Mouse (Mus musculus) neural tube, embryonic 15.5 days (tissue): ENCODE data around the gene 4933417A18Rik. TPM values are rescaled to one million over a fixed set of nuclear protein-coding genes. Genes with fewer than 3 reads are reported as not detected.
"Not testable (repeated sequence)": the region's sequence is repeated elsewhere in the genome, so short reads cannot be mapped to it uniquely, and the experiment has no call there.

Experiments
- ATAC-seq: fragments of 200-750 bp; cut with Nextera tagmentation; 2 replicates; pipeline ENCODE4 v1.8.0; 2017; ENCODE audit warnings: mild to moderate bottlenecking, moderate TSS enrichment, moderate library complexity; ENCODE audit not compliant: low FRiP score
- H3K27ac ChIP-seq: fragments of 300-500 bp; sonication (generic); replicated peaks from 2 replicates; pipeline ENCODE4 v1.5.1; 2015; ENCODE audit warnings: mild to moderate bottlenecking, inconsistent platforms
- H3K27me3 ChIP-seq: fragments of 300-500 bp; sonication (generic); replicated peaks from 2 replicates; pipeline ENCODE4 v1.6.1; 2015; ENCODE audit warnings: inconsistent platforms
- H3K36me3 ChIP-seq: fragments of 300-500 bp; sonication (generic); 2 replicates; pipeline ENCODE4 v1.6.1; 2015; ENCODE audit warnings: inconsistent platforms
- H3K4me1 ChIP-seq: fragments of 300-500 bp; sonication (generic); 2 replicates; pipeline ENCODE4 v1.6.1; 2015; ENCODE audit warnings: inconsistent platforms
- H3K4me2 ChIP-seq: fragments of 300-500 bp; sonication (generic); 2 replicates; pipeline ENCODE4 v1.6.1; 2015; ENCODE audit warnings: inconsistent platforms, mild to moderate bottlenecking, moderate library complexity
- H3K4me3 ChIP-seq: fragments of 300-500 bp; sonication (generic); replicated peaks from 2 replicates; pipeline ENCODE4 v1.5.1; 2015; ENCODE audit warnings: mild to moderate bottlenecking, inconsistent platforms
- H3K9ac ChIP-seq: fragments of 300-500 bp; sonication (generic); replicated peaks from 2 replicates; pipeline ENCODE4 v1.6.1; 2015; ENCODE audit warnings: mild to moderate bottlenecking, inconsistent platforms
- H3K9me3 ChIP-seq: fragments of 300-500 bp; sonication (generic); replicated peaks from 2 replicates; pipeline ENCODE4 v1.6.1; 2016; ENCODE audit warnings: inconsistent platforms
- WGBS: fragments of 180-500 bp; shearing (Covaris S2); methylation state at CpG from one replicate; pipeline ENCODE4 v1.1.7; 2015; ENCODE audit warnings: mixed read lengths; 5-methylcytosine and 5-hydroxymethylcytosine counted together
- polyA plus RNA-seq: library from polyadenylated mRNA; unstranded; fragments of >200 nt; fragmentation: Nextera tagmentation; extraction: Ambion mirVana; gene quantifications from 2 replicates; pipeline ENCODE4 v1.2.1, GENCODE M21; 2015

Gene 4933417A18Rik
- not detected in 2 replicates for polyA plus RNA-seq

DNA sequence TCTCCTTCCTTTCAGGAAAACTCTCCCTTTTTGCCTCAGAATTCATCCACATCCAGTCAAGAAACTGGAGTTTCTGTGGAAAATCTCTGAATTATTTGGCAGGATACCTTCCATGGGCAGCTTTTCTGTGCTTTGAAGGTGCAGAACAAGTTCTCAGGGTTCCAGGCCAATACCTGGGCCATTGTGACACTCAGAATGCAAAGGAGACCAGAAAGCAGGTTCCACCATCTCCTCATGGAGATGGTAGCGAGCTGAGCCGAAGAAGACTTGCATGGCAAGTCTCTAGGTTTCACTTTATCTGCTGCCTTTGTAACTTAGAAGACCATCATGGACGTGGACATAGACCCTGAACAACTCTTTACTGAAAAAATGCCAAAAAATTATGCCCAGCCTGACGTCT, at the start of gene 4933417A18Rik, which contains the start of gene Fam217a:
TSS of gene 4933417A18Rik (plus strand) at position 200 of the 400 bp plus-strand sequence.
TSS of gene Fam217a (minus strand) at position 101 of the 400 bp plus-strand sequence.
- ATAC-seq, result no peak
- no peaks in the 10 kb centered on the region for H3K4me1 ChIP-seq
- H3K36me3 ChIP-seq, result no peaks in the 10 kb centered on the region
- H3K9me3 ChIP-seq, result no peaks in the 10 kb centered on the region
- H3K27ac ChIP-seq, result no peak within 1 kb of the TSS
- WGBS, result 82% methylated on average over 4 of the region's 4 CpGs
- H3K27me3 ChIP-seq, result no peaks in the 10 kb centered on the region
- H3K9ac ChIP-seq, result no peak within 1 kb of the TSS
- H3K4me3 ChIP-seq, result no peak within 1 kb of the TSS
- no peak within 1 kb of the TSS for H3K4me2 ChIP-seq

DNA sequence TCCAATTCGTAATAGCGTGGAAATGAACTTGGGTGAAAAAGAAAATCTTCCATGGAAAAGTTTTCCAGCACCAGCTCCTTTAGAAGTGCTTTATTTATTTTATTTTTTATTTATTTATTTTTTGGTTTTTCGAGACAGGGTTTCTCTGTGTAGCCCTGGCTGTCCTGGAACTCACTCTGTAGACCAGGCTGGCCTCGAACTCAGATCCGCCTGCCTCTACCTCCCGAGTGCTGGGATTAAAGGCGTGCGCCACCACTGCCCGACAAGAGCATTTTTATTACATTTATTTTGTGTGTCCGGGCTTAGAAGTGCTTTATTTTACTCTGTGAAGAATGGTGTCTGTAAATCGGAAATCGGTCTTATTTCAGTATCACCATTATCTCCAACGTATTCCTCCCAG, 49.5 kb upstream of the 4933417A18Rik start:
- H3K27me3 ChIP-seq, H3K36me3 ChIP-seq, H3K9me3 ChIP-seq: not testable (repeated sequence)
- Histone ChIP-seq H3K4me3 (peak overlapping the region; percentile 83), H3K4me1 (peaks cover 33% of the 10 kb centered on the region), H3K27ac (peak overlapping the region; percentile 95), H3K4me2 (peak overlapping the region; percentile 72), H3K9ac (peak overlapping the region; percentile 83)
- ATAC-seq, result peak; percentile 53; the same call in 1 of the 2 replicates
- 19% methylated on average over 13 of the region's 13 CpGs for WGBS

DNA sequence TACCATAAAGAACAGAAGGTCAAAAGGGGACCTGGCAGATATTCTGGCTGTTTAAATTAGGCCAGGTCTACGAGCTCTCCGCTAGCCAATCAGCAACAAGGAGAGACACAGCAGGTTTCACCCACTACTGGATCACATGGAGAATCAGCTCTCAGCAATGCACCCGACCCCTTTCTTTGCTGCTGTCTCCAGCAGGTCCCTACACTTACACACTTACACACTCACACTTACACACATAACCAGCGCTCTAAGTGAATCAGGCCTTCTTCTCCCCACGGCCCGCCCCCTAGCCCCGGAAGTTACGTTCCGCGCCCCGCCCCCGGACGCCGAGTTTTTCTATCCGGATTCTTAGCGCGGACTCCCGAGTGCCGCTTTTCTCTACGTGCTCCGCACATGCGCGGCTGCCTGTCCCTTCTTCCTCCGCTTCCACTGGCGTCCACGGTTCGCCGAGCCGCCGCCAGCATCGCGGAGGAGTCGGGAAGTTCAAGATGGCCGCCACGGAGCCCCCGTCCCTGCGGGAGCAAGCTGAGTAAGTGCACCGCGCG, 49.0 kb upstream of the 4933417A18Rik start, which contains the start of gene Prpf4b:
TSS of gene Prpf4b (plus strand) at position 137 of the 545 bp plus-strand sequence.
- peaks cover 34% of the 10 kb centered on the region for H3K4me1 ChIP-seq
- no peaks in the 10 kb centered on the region for H3K36me3 ChIP-seq
- peak within 1 kb of the TSS; percentile 72 for H3K4me2 ChIP-seq
- no peaks in the 10 kb centered on the region for H3K27me3 ChIP-seq
- peak within 1 kb of the TSS; percentile 83 for H3K9ac ChIP-seq
- peak within 1 kb of the TSS; percentile 95 for H3K27ac ChIP-seq
- peak within 1 kb of the TSS; percentile 83 for H3K4me3 ChIP-seq
- ATAC-seq, result peak; percentile 87
- WGBS, result under 1% methylated on average over 40 of the region's 40 CpGs
- no peaks in the 10 kb centered on the region for H3K9me3 ChIP-seq

DNA sequence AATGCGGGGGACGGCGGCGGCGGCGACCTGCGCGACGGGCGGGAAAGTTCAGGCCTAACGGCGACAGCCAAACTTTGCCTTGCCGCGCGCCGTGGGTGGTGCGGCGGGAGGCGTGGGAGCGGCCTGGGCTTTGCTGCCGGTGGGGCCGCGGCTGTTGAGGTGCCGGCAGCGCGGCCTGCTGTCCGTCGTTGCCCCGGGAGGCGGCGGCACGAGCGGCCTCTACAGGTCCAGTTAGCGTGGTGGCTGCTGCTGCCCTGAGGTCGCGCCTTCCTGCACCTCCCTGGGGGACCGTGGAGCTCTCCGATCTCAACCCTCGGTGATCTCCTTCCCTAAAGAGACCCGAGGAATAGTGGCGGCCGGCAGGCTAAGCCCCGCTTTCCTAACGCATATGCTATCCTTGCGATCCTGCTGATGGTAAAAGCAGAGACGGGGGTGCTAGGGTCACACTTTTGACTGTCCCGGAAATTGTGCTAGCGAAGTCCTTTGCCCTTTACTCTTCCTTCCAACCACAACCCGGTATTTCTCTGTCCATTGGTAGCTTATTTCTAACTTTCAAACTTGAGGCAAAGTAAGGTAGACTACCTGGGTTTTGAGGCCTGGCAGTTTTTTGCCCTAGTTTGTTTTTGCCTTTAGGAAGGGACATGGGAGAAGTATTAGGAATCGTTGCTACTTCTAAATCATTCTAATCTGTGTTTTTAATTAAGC, 48.3 kb upstream of the 4933417A18Rik start:
- under 1% methylated on average over 49 of the region's 50 CpGs for WGBS
- H3K9me3 ChIP-seq, result no peaks in the 10 kb centered on the region
- H3K27me3 ChIP-seq, result no peaks in the 10 kb centered on the region
- H3K36me3 ChIP-seq, result no peaks in the 10 kb centered on the region
- H3K27ac ChIP-seq, result peak overlapping the region; percentile 95
- H3K4me2 ChIP-seq, result peak overlapping the region; percentile 72
- H3K4me1 ChIP-seq, result peaks cover 34% of the 10 kb centered on the region
- ATAC-seq, result peak; percentile 29
- peak overlapping the region; percentile 83 for H3K9ac ChIP-seq
- peak overlapping the region; percentile 83 for H3K4me3 ChIP-seq

DNA sequence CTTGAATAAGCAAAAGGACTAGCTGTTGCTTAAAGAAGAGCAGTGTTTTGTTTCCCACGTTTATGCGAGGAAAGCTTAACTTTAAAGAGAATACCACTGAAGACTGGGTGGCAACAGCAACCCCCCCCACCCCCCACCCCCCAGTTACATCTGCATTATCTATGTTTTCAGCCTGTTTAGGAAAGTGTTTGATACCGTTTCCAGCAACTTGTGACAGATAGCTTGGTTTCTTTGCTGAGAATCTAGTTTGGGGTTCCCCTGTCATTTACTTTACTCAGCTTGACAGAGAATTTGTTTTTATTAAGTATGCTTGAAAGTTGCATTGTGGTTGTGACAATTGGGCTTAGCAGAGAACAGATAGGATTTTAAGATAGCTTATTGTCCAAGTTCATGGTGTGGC, 47.7 kb upstream of the 4933417A18Rik start:
- WGBS, result 11% methylated on average over 3 of the region's 3 CpGs
- peak overlapping the region; percentile 72 for H3K4me2 ChIP-seq
- H3K4me3 ChIP-seq, result peak overlapping the region; percentile 83
- H3K36me3 ChIP-seq, result no peaks in the 10 kb centered on the region
- H3K27ac ChIP-seq, result no peak overlapping the region
- no peaks in the 10 kb centered on the region for H3K27me3 ChIP-seq
- H3K9me3 ChIP-seq, result no peaks in the 10 kb centered on the region
- no peak for ATAC-seq
- peaks cover 34% of the 10 kb centered on the region for H3K4me1 ChIP-seq
- peak overlapping the region; percentile 83 for H3K9ac ChIP-seq

DNA sequence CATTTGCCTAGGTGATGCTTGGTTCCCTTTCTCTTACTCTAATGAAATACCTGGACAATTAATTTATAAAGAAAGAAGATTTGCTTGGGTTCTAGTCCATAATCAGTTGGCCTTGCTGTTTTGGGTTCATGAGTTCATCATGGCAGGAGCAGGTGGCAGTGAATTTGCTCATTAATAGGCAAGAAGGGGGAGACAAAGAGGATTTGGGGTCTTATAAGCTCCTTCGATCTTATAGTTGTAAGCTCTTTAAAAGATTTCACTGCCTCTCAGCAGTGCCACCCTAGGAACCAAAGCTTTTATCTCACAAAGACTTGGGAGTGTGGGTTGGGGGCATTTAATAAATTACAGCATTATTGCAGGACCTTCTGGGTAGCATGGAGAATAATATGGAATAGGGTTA, 31.3 kb upstream of the 4933417A18Rik start:
- no peaks in the 10 kb centered on the region for H3K4me1 ChIP-seq
- no peak overlapping the region for H3K27ac ChIP-seq
- 80% methylated on average over 1 of the region's 1 CpGs for WGBS
- H3K4me3 ChIP-seq, result no peak overlapping the region
- peaks cover 84% of the 10 kb centered on the region for H3K36me3 ChIP-seq
- ATAC-seq, result no peak
- no peaks in the 10 kb centered on the region for H3K27me3 ChIP-seq
- no peak overlapping the region for H3K9ac ChIP-seq
- H3K4me2 ChIP-seq, result no peak overlapping the region
- no peaks in the 10 kb centered on the region for H3K9me3 ChIP-seq

DNA sequence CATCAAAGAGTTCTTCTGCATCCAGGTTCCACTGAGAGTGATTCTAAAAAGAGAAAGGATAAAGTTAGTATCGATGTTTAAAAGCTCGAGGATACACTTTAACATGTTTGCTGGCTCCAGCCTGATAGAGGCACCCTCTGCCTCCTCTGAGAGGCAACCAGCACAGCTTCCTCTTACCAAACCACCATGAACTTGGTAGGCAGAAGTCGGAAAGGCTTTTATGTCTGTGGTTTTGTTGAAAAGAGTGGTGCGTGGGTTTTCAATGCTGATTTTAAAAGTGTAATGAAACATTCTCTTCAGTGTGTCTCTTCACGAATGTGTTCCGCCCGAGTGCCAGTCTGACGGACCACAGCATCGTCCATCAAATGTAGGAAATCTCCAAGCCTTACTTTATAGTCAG, 9.6 kb upstream of the 4933417A18Rik start:
- no peak overlapping the region for H3K4me2 ChIP-seq
- 83% methylated on average over 9 of the region's 9 CpGs for WGBS

DNA sequence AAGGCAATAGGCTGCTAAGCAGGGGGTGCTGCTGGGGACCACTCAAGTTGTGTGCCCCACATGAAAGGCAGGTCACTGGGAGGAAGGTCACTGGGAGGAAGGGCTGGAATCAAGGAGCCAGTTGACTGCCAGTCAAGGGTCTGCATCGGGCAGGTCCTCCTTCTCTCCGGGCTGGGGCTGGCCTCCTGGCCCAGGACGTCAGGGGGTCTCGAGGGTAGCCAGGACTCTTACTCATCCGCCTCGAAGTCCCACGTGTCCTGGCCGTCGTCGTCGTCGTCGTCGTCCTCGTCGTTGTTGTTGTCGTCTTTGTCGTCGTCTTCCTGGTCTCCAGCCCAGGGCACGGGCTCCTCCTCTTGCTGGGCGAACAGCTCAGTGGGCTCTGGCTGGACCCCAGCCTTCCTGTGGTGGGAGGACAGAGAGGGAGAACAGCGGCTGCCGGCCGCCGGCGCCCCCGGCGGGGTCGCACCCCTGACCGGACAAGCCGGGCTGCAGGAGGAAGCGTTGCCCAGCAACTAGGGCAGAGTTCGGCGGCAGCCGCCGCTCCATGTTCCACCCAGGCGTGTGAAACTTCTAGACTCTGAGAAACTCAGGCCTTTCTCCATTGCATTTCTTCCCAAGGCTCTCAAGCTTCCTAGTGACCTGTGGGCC, 7.6 kb upstream of the 4933417A18Rik start:
- WGBS, result 33% methylated on average over 29 of the region's 37 CpGs
- Histone ChIP-seq H3K36me3 (no peaks in the 10 kb centered on the region), H3K27me3 (no peaks in the 10 kb centered on the region), H3K4me2 (peak overlapping the region; percentile 57), H3K9ac (no peak overlapping the region), H3K27ac (no peak overlapping the region), H3K4me1 (0 out of 2 replicates have a peak, but pooled peaks cover 4% of the 10 kb centered on the region), H3K9me3 (no peaks in the 10 kb centered on the region), H3K4me3 (peak overlapping the region; percentile 27)
- ATAC-seq, result peak; percentile 38; the same call in 1 of the 2 replicates

More for the DNA sequence above, 9.6 kb upstream of the 4933417A18Rik start:
- H3K27ac ChIP-seq, result no peak overlapping the region
- no peaks in the 10 kb centered on the region for H3K27me3 ChIP-seq
- H3K9me3 ChIP-seq, result no peaks in the 10 kb centered on the region
- H3K9ac ChIP-seq, result no peak overlapping the region
- H3K4me3 ChIP-seq, result no peak overlapping the region
- H3K36me3 ChIP-seq, result no peaks in the 10 kb centered on the region
- 0 out of 2 replicates have a peak, but pooled peaks cover 4% of the 10 kb centered on the region for H3K4me1 ChIP-seq
- ATAC-seq, result no peak

DNA sequence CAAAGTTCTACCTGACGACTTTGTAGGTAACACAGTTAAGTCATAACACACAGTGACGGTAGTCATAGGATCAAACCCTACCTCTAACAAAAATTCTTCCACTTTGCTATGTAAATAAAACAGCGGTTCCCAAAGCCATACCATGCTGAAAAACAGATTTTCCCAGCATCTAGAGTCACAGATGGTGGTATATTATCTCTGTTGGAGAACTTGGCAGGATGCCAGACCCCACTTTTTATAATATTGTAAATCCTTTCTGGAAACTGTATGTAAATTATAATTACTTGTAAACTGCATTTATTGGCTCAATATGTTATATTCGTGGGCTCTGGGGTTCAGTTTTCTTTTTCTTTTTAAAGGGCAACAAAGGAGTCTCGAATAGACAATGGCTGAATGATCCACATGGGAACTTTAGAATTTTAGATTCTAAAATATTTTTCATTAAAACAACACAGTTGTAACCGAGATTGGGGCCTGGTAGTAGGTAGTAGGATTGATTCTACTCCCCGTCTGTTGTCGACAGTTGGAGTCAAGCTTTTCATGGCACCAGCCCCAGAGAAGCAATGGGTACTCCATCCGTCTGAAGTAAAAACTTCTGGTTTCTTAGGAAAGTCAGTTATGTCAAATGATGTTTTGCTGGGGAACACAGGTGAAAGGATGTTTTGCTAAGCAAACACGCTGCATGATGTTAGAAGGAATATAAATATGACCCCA, 10.9 kb downstream of the 4933417A18Rik start:
- no peaks in the 10 kb centered on the region for H3K27me3 ChIP-seq
- H3K9me3 ChIP-seq, result no peaks in the 10 kb centered on the region
- 56% methylated on average over 10 of the region's 10 CpGs for WGBS
- H3K9ac ChIP-seq, result no peak overlapping the region
- H3K4me3 ChIP-seq, result no peak overlapping the region
- H3K4me2 ChIP-seq, result no peak overlapping the region
- no peaks in the 10 kb centered on the region for H3K4me1 ChIP-seq
- no peak for ATAC-seq
- no peak overlapping the region for H3K27ac ChIP-seq
- no peaks in the 10 kb centered on the region for H3K36me3 ChIP-seq

DNA sequence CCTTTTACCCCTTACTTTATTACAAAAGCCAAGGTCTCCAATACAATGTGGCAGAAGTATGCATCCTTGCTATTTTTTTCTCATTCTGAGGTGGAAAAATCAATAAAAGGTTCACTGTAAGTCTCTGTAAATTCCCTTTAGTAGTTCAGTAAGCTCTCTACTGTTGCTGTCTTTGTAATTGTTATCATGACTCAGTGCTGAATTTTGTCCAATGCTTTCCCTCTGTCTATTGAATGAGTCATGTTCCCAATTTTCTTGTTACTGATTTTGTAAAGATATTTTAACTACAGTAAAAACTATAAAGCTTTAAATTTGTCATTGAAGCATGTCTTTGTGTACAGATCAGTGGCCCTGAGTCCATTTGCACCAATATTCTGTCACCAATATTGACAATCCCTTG, 18.2 kb downstream of the 4933417A18Rik start:
- Histone ChIP-seq H3K4me1 (no peaks in the 10 kb centered on the region), H3K36me3 (no peaks in the 10 kb centered on the region), H3K4me2 (no peak overlapping the region), H3K4me3 (no peak overlapping the region), H3K9ac (no peak overlapping the region), H3K9me3 (no peaks in the 10 kb centered on the region), H3K27ac (no peak overlapping the region), H3K27me3 (no peaks in the 10 kb centered on the region)
- ATAC-seq, result no peak

DNA sequence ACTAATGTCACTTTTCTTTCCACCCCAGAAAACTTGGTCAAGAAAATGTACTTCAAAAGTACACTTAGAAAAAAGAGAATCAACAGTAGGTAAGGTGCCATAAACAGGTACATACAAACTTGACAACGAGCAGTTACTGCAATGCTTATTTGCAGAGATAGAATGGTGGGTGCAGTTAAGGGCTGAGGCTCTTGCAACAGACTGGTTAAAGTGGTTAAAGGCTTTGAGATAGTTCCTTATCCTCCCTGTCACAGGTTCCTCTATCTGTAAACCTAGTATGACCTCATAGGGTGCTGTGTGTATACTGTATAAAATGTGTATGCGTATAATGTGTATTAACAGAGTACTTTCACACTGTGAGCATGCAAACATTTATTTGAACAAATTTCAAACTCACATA, 27.2 kb downstream of the 4933417A18Rik start:
- WGBS, result 98% methylated on average over 2 of the region's 2 CpGs
- H3K9me3 ChIP-seq, H3K4me3 ChIP-seq, H3K9ac ChIP-seq, H3K27me3 ChIP-seq, ATAC-seq, H3K36me3 ChIP-seq, H3K27ac ChIP-seq, H3K4me2 ChIP-seq, H3K4me1 ChIP-seq: not testable (repeated sequence)
